Mouse (Mus musculus): ENCODE results near the gene Syn3. TPM values are rescaled to one million over a fixed set of nuclear protein-coding genes. Genes with fewer than 3 reads are reported as not detected.

The Syn3 gene
- polyA plus RNA-seq, 2 experiments, result 0.11 to 0.14 TPM

DNA sequence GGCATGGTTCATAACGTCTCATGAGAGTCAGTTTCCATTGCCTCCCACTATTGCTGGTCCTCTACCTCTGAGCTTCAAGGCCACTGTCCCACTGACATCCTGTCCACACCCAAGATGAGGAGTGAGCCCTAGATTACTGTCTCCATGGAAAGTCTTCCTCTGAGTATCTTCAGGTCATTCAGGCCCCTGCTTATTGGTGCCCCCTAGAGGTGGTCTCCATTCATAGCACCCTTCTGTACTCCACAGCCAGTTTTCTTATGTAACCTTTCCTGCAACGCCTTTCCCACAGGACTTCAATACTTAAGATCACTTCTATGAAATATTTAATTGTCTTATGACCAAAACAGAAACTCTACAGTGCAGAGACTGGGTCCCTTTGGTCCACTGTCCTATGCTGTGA is 80.4 kb downstream of the Syn3 start:
- DNase-seq (ENCODE audit: low read depth in 3 of 3, low spot score in 3 of 3), result no peak

DNA sequence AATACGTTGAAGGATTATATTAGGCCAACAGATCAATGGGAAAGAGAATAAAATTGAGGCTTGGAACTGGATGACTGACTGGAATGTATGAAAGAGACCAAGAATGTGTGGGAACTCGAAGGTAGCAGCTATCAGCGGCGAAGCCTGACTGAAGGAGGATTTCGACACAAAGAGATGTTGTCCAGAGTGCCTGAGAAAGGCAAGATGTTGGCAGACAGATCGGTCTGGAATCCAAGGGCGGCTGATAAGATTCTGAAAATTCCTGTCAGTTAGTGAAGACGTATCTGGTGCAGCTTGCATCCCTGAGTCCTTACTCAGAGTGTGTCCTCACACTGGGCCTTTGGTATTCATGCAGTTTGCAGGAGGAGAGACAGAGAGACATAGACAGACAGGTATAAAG is 81.9 kb downstream of the Syn3 start:
- ATAC-seq (ENCODE audit: insufficient read depth), result no peak
- no peaks in the 10 kb centered on the region for H3K27me3 ChIP-seq (ENCODE audit: control insufficient read depth, insufficient read depth, low read length)
- WGBS (ENCODE audit: insufficient replicate concordance), result 58% methylated on average over 8 of the region's 8 CpGs
- no peaks in the 10 kb centered on the region for H3K36me3 ChIP-seq (replicated peaks; ENCODE audit: control insufficient read depth, insufficient read depth, low read depth)
- no peak overlapping the region for H3K27ac ChIP-seq
- H3K9ac ChIP-seq (replicated peaks), result no peak overlapping the region
- TF ChIP-seq CTCF (IDR thresholded peaks at IDR 0.05; ENCODE audit: low read depth), result no peak
- no peak for TF ChIP-seq EP300 (IDR thresholded peaks at IDR 0.05; ENCODE audit: low read depth)
- H3K4me1 ChIP-seq (replicated peaks; ENCODE audit: control insufficient read depth in 2 of 2, insufficient read depth in 2 of 2, low read length in 1 of 2), result no peaks in the 10 kb centered on the region
- H3K4me3 ChIP-seq (ENCODE audit: insufficient read depth in 1 of 2, low read depth in 2 of 2, low read length in 2 of 2), result no peak overlapping the region
- no peak for DNase-seq (ENCODE audit: low read depth in 3 of 3, low spot score in 3 of 3)
- H3K4me2 ChIP-seq (ENCODE audit: low read depth), result no peak overlapping the region
- no peaks in the 10 kb centered on the region for H3K9me3 ChIP-seq (ENCODE audit: control insufficient read depth, low read length)

More for the DNA sequence above, 80.4 kb downstream of the Syn3 start:
- TF ChIP-seq EP300 (IDR thresholded peaks at IDR 0.05; ENCODE audit: low read depth), result no peak
- peak; percentile 69 for TF ChIP-seq CTCF (IDR thresholded peaks at IDR 0.05; ENCODE audit: low read depth)
- Histone ChIP-seq H3K4me1 (replicated peaks; ENCODE audit: control insufficient read depth in 2 of 2, insufficient read depth in 2 of 2, low read length in 1 of 2) (no peaks in the 10 kb centered on the region), H3K9me3 (ENCODE audit: control insufficient read depth, low read length) (no peaks in the 10 kb centered on the region), H3K36me3 (replicated peaks; ENCODE audit: control insufficient read depth, insufficient read depth, low read depth) (no peaks in the 10 kb centered on the region), H3K27ac (no peak overlapping the region), H3K27me3 (ENCODE audit: control insufficient read depth, insufficient read depth, low read length) (no peaks in the 10 kb centered on the region), H3K4me2 (ENCODE audit: low read depth) (no peak overlapping the region), H3K9ac (replicated peaks) (no peak overlapping the region), H3K4me3 (ENCODE audit: insufficient read depth in 1 of 2, low read depth in 2 of 2, low read length in 2 of 2) (no peak overlapping the region)
- 53% methylated on average over 2 of the region's 2 CpGs for WGBS (ENCODE audit: insufficient replicate concordance)
- ATAC-seq (ENCODE audit: insufficient read depth), result no peak

DNA sequence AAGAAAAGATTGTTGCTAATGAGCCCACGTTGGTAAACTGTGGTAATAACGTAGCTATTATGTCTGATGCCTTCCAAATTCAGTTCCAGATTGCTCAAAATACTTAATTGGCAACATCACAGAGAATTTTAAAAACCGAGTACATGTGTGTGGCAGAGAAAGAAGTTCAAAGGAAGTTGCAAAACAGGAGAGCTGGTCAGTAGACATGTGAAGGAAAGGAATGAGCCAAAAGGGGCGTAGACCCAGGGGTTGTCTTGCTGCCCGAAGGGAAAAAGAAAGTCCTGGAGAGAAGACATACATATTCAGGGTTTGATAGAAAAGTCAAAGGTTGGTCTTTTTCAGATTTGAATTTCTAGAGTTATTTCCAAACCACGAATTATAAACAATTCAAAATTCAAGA is 87.8 kb downstream of the Syn3 start:
- 60% methylated on average over 6 of the region's 6 CpGs for WGBS (ENCODE audit: insufficient replicate concordance)
- Histone ChIP-seq H3K9me3 (ENCODE audit: control insufficient read depth, low read length) (no peaks in the 10 kb centered on the region), H3K27me3 (ENCODE audit: control insufficient read depth, insufficient read depth, low read length) (no peaks in the 10 kb centered on the region), H3K9ac (replicated peaks) (no peak overlapping the region), H3K4me3 (ENCODE audit: insufficient read depth in 1 of 2, low read depth in 2 of 2, low read length in 2 of 2) (no peak overlapping the region), H3K4me2 (ENCODE audit: low read depth) (no peak overlapping the region), H3K36me3 (replicated peaks; ENCODE audit: control insufficient read depth, insufficient read depth, low read depth) (no peaks in the 10 kb centered on the region), H3K4me1 (replicated peaks; ENCODE audit: control insufficient read depth in 2 of 2, insufficient read depth in 2 of 2, low read length in 1 of 2) (no peaks in the 10 kb centered on the region), H3K27ac (no peak overlapping the region)
- no peak for TF ChIP-seq CTCF (IDR thresholded peaks at IDR 0.05; ENCODE audit: low read depth)
- no peak for TF ChIP-seq EP300 (IDR thresholded peaks at IDR 0.05; ENCODE audit: low read depth)
- no peak for DNase-seq (ENCODE audit: low read depth in 3 of 3, low spot score in 3 of 3)
- no peak for ATAC-seq (ENCODE audit: insufficient read depth)

DNA sequence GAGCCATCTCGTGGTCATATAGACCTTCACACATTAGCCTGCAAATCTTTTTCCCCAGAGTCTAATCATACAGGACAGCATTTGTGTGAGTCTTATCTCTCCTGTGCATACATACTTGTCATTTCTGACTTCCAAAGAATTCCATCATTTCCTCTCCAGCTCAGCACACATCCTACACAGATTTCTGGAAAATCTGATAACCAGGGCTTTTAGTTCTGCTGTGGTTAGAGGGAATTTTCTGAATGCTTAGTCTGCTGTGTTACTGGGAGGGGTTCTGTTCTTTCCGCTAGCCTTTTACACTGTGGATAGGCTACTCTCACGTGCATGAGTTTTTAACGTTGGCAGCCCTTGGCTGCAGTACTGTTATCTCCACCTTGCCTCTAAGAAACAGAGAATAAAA is 91.7 kb downstream of the Syn3 start:
- Histone ChIP-seq H3K36me3 (replicated peaks; ENCODE audit: control insufficient read depth, insufficient read depth, low read depth) (no peaks in the 10 kb centered on the region), H3K9ac (replicated peaks) (no peak overlapping the region), H3K27me3 (ENCODE audit: control insufficient read depth, insufficient read depth, low read length) (no peaks in the 10 kb centered on the region), H3K9me3 (ENCODE audit: control insufficient read depth, low read length) (no peaks in the 10 kb centered on the region), H3K4me3 (ENCODE audit: insufficient read depth in 1 of 2, low read depth in 2 of 2, low read length in 2 of 2) (no peak overlapping the region), H3K4me1 (replicated peaks; ENCODE audit: control insufficient read depth in 2 of 2, insufficient read depth in 2 of 2, low read length in 1 of 2) (no peaks in the 10 kb centered on the region), H3K4me2 (ENCODE audit: low read depth) (no peak overlapping the region), H3K27ac (no peak overlapping the region)
- ATAC-seq (ENCODE audit: insufficient read depth) (no peak), DNase-seq (ENCODE audit: low read depth in 3 of 3, low spot score in 3 of 3) (no peak)
- TF ChIP-seq CTCF (IDR thresholded peaks at IDR 0.05; ENCODE audit: low read depth), result no peak
- TF ChIP-seq EP300 (IDR thresholded peaks at IDR 0.05; ENCODE audit: low read depth), result no peak
- WGBS (ENCODE audit: insufficient replicate concordance), result 19% methylated on average over 4 of the region's 4 CpGs

DNA sequence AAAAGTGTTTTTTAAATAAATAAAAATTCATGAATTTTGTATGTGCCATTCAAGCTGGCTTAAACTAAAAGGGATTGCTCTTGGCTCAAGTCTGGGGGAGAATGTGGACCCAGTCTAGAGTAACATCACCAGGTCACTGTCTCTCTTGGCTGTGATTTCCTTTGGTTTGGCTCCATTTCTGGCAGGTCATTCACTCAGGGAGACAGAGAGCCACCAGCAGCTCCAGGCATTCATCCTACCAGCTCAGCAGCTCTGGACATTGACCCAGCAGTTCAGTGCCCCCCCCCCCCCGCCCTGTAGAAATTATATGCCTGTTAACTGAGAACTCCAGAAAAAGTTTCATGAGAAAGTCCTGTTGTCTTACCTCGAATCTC is 100.4 kb downstream of the Syn3 start:
- H3K4me2 ChIP-seq (ENCODE audit: low read depth), result no peak overlapping the region
- no peaks in the 10 kb centered on the region for H3K27me3 ChIP-seq (ENCODE audit: control insufficient read depth, insufficient read depth, low read length)
- no peaks in the 10 kb centered on the region for H3K9me3 ChIP-seq (ENCODE audit: control insufficient read depth, low read length)
- no peaks in the 10 kb centered on the region for H3K4me1 ChIP-seq (replicated peaks; ENCODE audit: control insufficient read depth in 2 of 2, insufficient read depth in 2 of 2, low read length in 1 of 2)
- ATAC-seq (ENCODE audit: insufficient read depth), result no peak
- 45% methylated on average over 2 of the region's 2 CpGs for WGBS (ENCODE audit: insufficient replicate concordance)
- no peak overlapping the region for H3K4me3 ChIP-seq (ENCODE audit: insufficient read depth in 1 of 2, low read depth in 2 of 2, low read length in 2 of 2)
- H3K27ac ChIP-seq, result no peak overlapping the region
- no peak overlapping the region for H3K9ac ChIP-seq (replicated peaks)
- TF ChIP-seq EP300 (IDR thresholded peaks at IDR 0.05; ENCODE audit: low read depth), result no peak
- TF ChIP-seq CTCF (IDR thresholded peaks at IDR 0.05; ENCODE audit: low read depth), result no peak
- no peak for DNase-seq (ENCODE audit: low read depth in 3 of 3, low spot score in 3 of 3)
- H3K36me3 ChIP-seq (replicated peaks; ENCODE audit: control insufficient read depth, insufficient read depth, low read depth), result no peaks in the 10 kb centered on the region
